In genomic region chr11:29173125-29173631, GRCm38 (mm10) we compare ENCODE assay signal across 8 mouse cellular contexts. TPM values are rescaled to one million over a fixed set of nuclear protein-coding genes. Genes with fewer than 3 reads are reported as not detected.
A peak's percentile ranks its signal among the peaks of the same experiment; 100 is the strongest.
DNase-seq lines count a peak whose midpoint lies in the region; ATAC-seq and TF ChIP-seq lines count a peak whose summit lies in the region.

No protein-coding gene starts in this region.

- peak; percentile 46; the same call in 1 of the 2 replicates for TF ChIP-seq POLR2A in cortical plate, adult 2 months (IDR thresholded peaks at IDR 0.05; ENCODE audit: extremely low read depth, insufficient read depth, low read length)

- peak overlapping the region; percentile 84 for H3K4me2 ChIP-seq in intestine, embryonic 14.5 days (ENCODE audit: low read length)
- peak overlapping the region; percentile 73 for H3K4me2 ChIP-seq in limb, embryonic 12.5 days
- peak overlapping the region; percentile 83 for H3K4me2 ChIP-seq in midbrain, embryonic 13.5 days (replicated peaks)

- peak; percentile 75 for ATAC-seq in intestine, embryonic 14.5 days (replicated peaks; ENCODE audit: low FRiP score, low TSS enrichment, low read depth)
- ATAC-seq in limb, embryonic 12.5 days (ENCODE audit: insufficient number of reproducible peaks, insufficient read depth, low FRiP score, low TSS enrichment, low read depth): peak; percentile 64
- ATAC-seq in midbrain, embryonic 13.5 days: peak; percentile 73

- peak overlapping the region; percentile 99 for H3K27ac ChIP-seq in layer of hippocampus, adult 2 months
- H3K27ac ChIP-seq in cortical plate, adult 2 months (ENCODE audit: insufficient read depth, low read length): peak overlapping the region; percentile 92
- peak overlapping the region; percentile 97 for H3K27ac ChIP-seq in intestine, embryonic 14.5 days (ENCODE audit: low read depth)
- peak overlapping the region; percentile 97 for H3K27ac ChIP-seq in limb, embryonic 12.5 days
- H3K27ac ChIP-seq in midbrain, embryonic 13.5 days: peak overlapping the region; percentile 95

- DNase-seq in layer of hippocampus, adult 2 months (ENCODE audit: low spot score in 2 of 2): peak; percentile 15 to 27
- DNase-seq in layer of hippocampus, postnatal 36 days: no peak
- DNase-seq in gastrocnemius, postnatal 10 days: peak; percentile 60
- DNase-seq in intestine, embryonic 14.5 days (ENCODE audit: low spot score): peak; percentile 90
- DNase-seq in spleen, adult 12 weeks (ENCODE audit: low spot score): peak; percentile 57

- H3K9ac ChIP-seq in intestine, embryonic 14.5 days (ENCODE audit: low read length): peak overlapping the region; percentile 100
- peak overlapping the region; percentile 97 for H3K9ac ChIP-seq in limb, embryonic 12.5 days (replicated peaks)
- H3K9ac ChIP-seq in midbrain, embryonic 13.5 days (replicated peaks): peak overlapping the region; percentile 95

- no peaks in the 10 kb centered on the region for H3K27me3 ChIP-seq in intestine, embryonic 14.5 days (replicated peaks; ENCODE audit: control insufficient read depth, insufficient read depth, low read length)
- no peaks in the 10 kb centered on the region for H3K27me3 ChIP-seq in limb, embryonic 12.5 days
- H3K27me3 ChIP-seq in midbrain, embryonic 13.5 days: no peaks in the 10 kb centered on the region

- H3K4me3 ChIP-seq in layer of hippocampus, adult 2 months: peak overlapping the region; percentile 90
- H3K4me3 ChIP-seq in cortical plate, adult 2 months (ENCODE audit: insufficient read depth, low read length): peak overlapping the region; percentile 71
- H3K4me3 ChIP-seq in intestine, embryonic 14.5 days (ENCODE audit: low read depth, low read length): peak overlapping the region; percentile 99
- H3K4me3 ChIP-seq in limb, embryonic 12.5 days (replicated peaks): peak overlapping the region; percentile 85
- peak overlapping the region; percentile 81 for H3K4me3 ChIP-seq in midbrain, embryonic 13.5 days (replicated peaks)

- peaks cover 6% of the 10 kb centered on the region; the same call in 1 of the 2 replicates for H3K36me3 ChIP-seq in intestine, embryonic 14.5 days (ENCODE audit: control insufficient read depth, insufficient read depth, low read length)
- no peaks in the 10 kb centered on the region for H3K36me3 ChIP-seq in limb, embryonic 12.5 days
- H3K36me3 ChIP-seq in midbrain, embryonic 13.5 days: no peaks in the 10 kb centered on the region

- under 1% methylated on average over 38 of the region's 38 CpGs for WGBS in intestine, embryonic 14.5 days
- under 1% methylated on average over 38 of the region's 38 CpGs for whole genome bisulfite sequencing in limb, embryonic 12.5 days
- under 1% methylated on average over 38 of the region's 38 CpGs for WGBS in midbrain, embryonic 13.5 days

- no peaks in the 10 kb centered on the region for H3K9me3 ChIP-seq in intestine, embryonic 14.5 days (ENCODE audit: control insufficient read depth, low read length)
- no peaks in the 10 kb centered on the region for H3K9me3 ChIP-seq in limb, embryonic 12.5 days
- H3K9me3 ChIP-seq in midbrain, embryonic 13.5 days: no peaks in the 10 kb centered on the region

- peak; percentile 72 for TF ChIP-seq CTCF in layer of hippocampus, adult 2 months (conservative IDR thresholded peaks at IDR 0.05)
- TF ChIP-seq CTCF in cortical plate, adult 2 months (IDR thresholded peaks at IDR 0.05; ENCODE audit: extremely low read depth, insufficient read depth, low read length): peak; percentile 33

- H3K4me1 ChIP-seq in cortical plate, adult 2 months (ENCODE audit: control insufficient read depth, insufficient read depth, low read length): peaks cover 3% of the 10 kb centered on the region; the same call in 1 of the 2 replicates
- H3K4me1 ChIP-seq in intestine, embryonic 14.5 days (replicated peaks; ENCODE audit: control insufficient read depth, insufficient read depth, low read length): peaks cover 14% of the 10 kb centered on the region
- H3K4me1 ChIP-seq in limb, embryonic 12.5 days (replicated peaks): peaks cover 8% of the 10 kb centered on the region
- peaks cover 29% of the 10 kb centered on the region for H3K4me1 ChIP-seq in midbrain, embryonic 13.5 days (replicated peaks)

RNA-seq across cellular contexts. Expression of gene Ppp4r3b, which starts 0.5 kb away (rescaled TPM):
- total RNA-seq in layer of hippocampus, adult 2 months (2021): 10 to 100 TPM; 50.3 to 55.9 TPM
- 10 to 100 TPM; 52.5 to 57.7 TPM for total RNA-seq in layer of hippocampus, postnatal 36 days (2021)
- polyA plus RNA-seq in cortical plate, adult 2 months (2012; rRNA removed): 17.3 and 18.4 TPM in 2 replicates
- 10 to 100 TPM; 32.3 to 33.1 TPM for total RNA-seq in gastrocnemius, postnatal 10 days (2021)
- 78.5 and 79.3 TPM in 2 replicates for polyA plus RNA-seq in intestine, embryonic 14.5 days (2014; fragmentation: Nextera tagmentation; extraction: Ambion mirVana)
- 102 and 110 TPM in 2 replicates for polyA plus RNA-seq in limb, embryonic 12.5 days (2016; fragmentation: Nextera tagmentation; extraction: Ambion mirVana)
- 91.4 and 103 TPM in 2 replicates for polyA plus RNA-seq in midbrain, embryonic 13.5 days (2015; fragmentation: Nextera tagmentation; extraction: Ambion mirVana)

RNA-seq across cellular contexts. Expression of gene Pnpt1, which starts 42.6 kb away (rescaled TPM):
- 10 to 100 TPM; 21.8 to 22.5 TPM for total RNA-seq in layer of hippocampus, adult 2 months (2021)
- 10 to 100 TPM; 19.6 to 27.2 TPM for total RNA-seq in layer of hippocampus, postnatal 36 days (2021)
- 19.2 and 21.0 TPM in 2 replicates for polyA plus RNA-seq in cortical plate, adult 2 months (2012; rRNA removed)
- total RNA-seq in gastrocnemius, postnatal 10 days (2021): 10 to 100 TPM; 17.4 to 17.6 TPM
- polyA plus RNA-seq in intestine, embryonic 14.5 days (2014; fragmentation: Nextera tagmentation; extraction: Ambion mirVana): 41.4 and 44.9 TPM in 2 replicates
- 43.1 and 46.0 TPM in 2 replicates for polyA plus RNA-seq in limb, embryonic 12.5 days (2016; fragmentation: Nextera tagmentation; extraction: Ambion mirVana)
- 26.6 and 30.8 TPM in 2 replicates for polyA plus RNA-seq in midbrain, embryonic 13.5 days (2015; fragmentation: Nextera tagmentation; extraction: Ambion mirVana)

Comparison
In these comparisons a context has a peak if more than half of its experiments do, and no peak if none do; other contexts are left out.
1. DNase-seq: peak in layer of hippocampus, adult 2 months (2 of 2), gastrocnemius, postnatal 10 days (single experiment), intestine, embryonic 14.5 days (single experiment) and spleen, adult 12 weeks (single experiment); none in layer of hippocampus, postnatal 36 days (0 of 2).
2. Peak in every context shown above with its lines, with median percentiles within 50 percentile points of each other: H3K27ac ChIP-seq, H3K4me3 ChIP-seq, ATAC-seq, H3K4me2 ChIP-seq and H3K9ac ChIP-seq.